Mouse (Mus musculus) left cerebral cortex, postnatal 25 days (tissue): ENCODE measurements around the gene Btbd35f30. TPM values are rescaled to one million over a fixed set of nuclear protein-coding genes. Genes with fewer than 3 reads are reported as not detected.
"Not testable (repeated sequence)": the region's sequence is repeated elsewhere in the genome, so short reads cannot be mapped to it uniquely, and the experiment has no call there.

Experiments used
- DNase-seq, 2 experiments: peaks; one replicate each; pipeline ENCODE4 v3.0.0; 2022; ENCODE audit warnings: low spot score in 2 of 2, mixed read lengths in 1 of 2
- intact Hi-C: fragments of 180-260 bp; cut with DNase I; formaldehyde crosslinking; loops from one replicate; pipeline ENCODE4 v1.15.1; 2025
- total RNA-seq, 2 experiments: library from RNA; stranded (reverse); gene quantifications; 2 replicates each; pipeline ENCODE4 v1.2.3; 2021

The Btbd35f30 gene
- not detected for total RNA-seq

DNA sequence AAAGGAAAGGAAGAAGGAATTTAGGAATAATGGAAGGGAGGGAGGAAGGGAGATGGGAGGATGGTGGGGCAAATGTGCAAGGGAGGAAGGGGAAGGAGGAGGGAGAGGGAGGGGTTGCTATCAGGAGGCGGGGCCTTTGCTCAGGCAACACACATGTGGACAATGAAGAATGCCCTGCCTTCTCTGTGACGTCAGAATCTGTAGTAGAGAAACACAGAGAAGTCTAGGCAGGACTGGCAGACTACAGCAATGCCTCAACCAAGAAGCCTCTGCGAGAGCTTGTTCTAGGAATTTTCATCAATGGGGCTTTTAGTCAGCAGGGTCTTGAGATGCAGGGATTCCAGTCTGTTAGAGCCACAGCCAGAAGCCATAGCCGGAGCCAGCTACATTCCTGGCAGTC, at the start of gene Btbd35f30:
Gene Btbd35f30 (plus strand): TSS at position 301 of the 400 bp plus-strand sequence.
- intact Hi-C loops, DNase-seq: not testable (repeated sequence)

DNA sequence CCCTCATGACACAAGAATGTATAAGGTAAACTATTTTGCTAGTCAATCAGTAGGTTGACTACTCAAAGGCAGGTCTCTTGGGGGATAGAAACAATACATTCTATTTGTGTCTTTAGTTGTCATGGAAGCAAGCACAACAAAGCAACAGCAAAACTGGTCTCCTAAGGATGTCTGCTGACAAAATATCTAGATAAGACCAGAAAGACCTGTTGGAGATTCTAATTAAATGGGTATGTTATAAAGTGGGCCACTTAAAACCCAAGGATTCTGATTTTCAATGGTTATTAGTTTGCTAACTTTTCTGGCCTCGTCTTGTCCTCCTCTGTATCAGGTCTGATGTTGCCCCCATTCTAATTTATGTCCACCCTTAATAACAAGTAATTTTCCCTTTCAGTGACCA, 47.0 kb downstream of the Btbd35f30 start, which contains the start of gene Gm21789:
Gene Gm21789 (plus strand): TSS at position 301 of the 400 bp plus-strand sequence.
- DNase-seq, intact Hi-C loops: not testable (repeated sequence)

Other genes with a start within 250 kb of the Btbd35f30 start
- gene Gm5926, start 243.9 kb upstream of the Btbd35f30 start, total RNA-seq = not detected
- gene Btbd35f21, start 168.5 kb upstream of the Btbd35f30 start, total RNA-seq = not detected
- not detected for gene Gm21789, start 47.1 kb downstream of the Btbd35f30 start, total RNA-seq
- not detected for gene Btbd35f5, start 79.3 kb downstream of the Btbd35f30 start, total RNA-seq